Mouse (Mus musculus) myocyte (in vitro differentiated cells): ENCODE data around the gene Dhx35.

Experiments used
- CEBPB ChIP-seq: IDR thresholded peaks from 2 replicates; pipeline ENCODE4 v1.6.1; 2011; ENCODE audit warnings: mild to moderate bottlenecking, moderate library complexity; ENCODE audit not compliant: poor library complexity, insufficient read depth, severe bottlenecking
- E2F4 ChIP-seq: IDR thresholded peaks from one replicate; pipeline ENCODE4 v1.6.1; 2011; ENCODE audit warnings: mild to moderate bottlenecking, control low read depth, moderate library complexity; ENCODE audit not compliant: insufficient read depth
- MAX ChIP-seq: IDR thresholded peaks from one replicate; pipeline ENCODE4 v1.6.1; 2011; ENCODE audit warnings: low read depth, mild to moderate bottlenecking, control low read depth
- MYOD1 ChIP-seq, 3 experiments: IDR thresholded peaks; one replicate each; pipeline ENCODE4 v1.6.1; 2011; ENCODE audit warnings: control low read depth in 2 of 3, low read depth in 2 of 3, mild to moderate bottlenecking in 2 of 3, moderate library complexity in 1 of 3; ENCODE audit not compliant: insufficient read length in 2 of 3, control insufficient read depth in 1 of 3
- MYOG ChIP-seq, 3 experiments: IDR thresholded peaks; one replicate each; pipeline ENCODE4 v1.6.1; 2011; ENCODE audit warnings: control low read depth in 2 of 3, low read depth in 2 of 3, mild to moderate bottlenecking in 2 of 3; ENCODE audit not compliant: insufficient read length in 2 of 3, control insufficient read depth in 1 of 3, insufficient read depth in 1 of 3
- POLR2A ChIP-seq: IDR thresholded peaks from one replicate; pipeline ENCODE4 v1.6.1; 2011; ENCODE audit warnings: low read depth, mild to moderate bottlenecking, control low read depth, moderate library complexity; ENCODE audit not compliant: insufficient read length
- POLR2AphosphoS2 ChIP-seq: IDR thresholded peaks from one replicate; pipeline ENCODE4 v1.6.1; 2011; ENCODE audit warnings: low read depth, control low read depth; ENCODE audit not compliant: insufficient read length
- SRF ChIP-seq: IDR thresholded peaks from one replicate; pipeline ENCODE4 v1.6.1; 2011; ENCODE audit warnings: low read depth; ENCODE audit not compliant: control insufficient read depth, insufficient read length
- TCF12 ChIP-seq: IDR thresholded peaks from one replicate; pipeline ENCODE4 v1.6.1; 2011; ENCODE audit warnings: mild to moderate bottlenecking, control low read depth; ENCODE audit not compliant: poor library complexity, insufficient read depth, severe bottlenecking
- TCF3 ChIP-seq: IDR thresholded peaks from one replicate; pipeline ENCODE4 v1.6.1; 2011; ENCODE audit warnings: low read depth, control low read depth; ENCODE audit not compliant: insufficient read length
- USF1 ChIP-seq: IDR thresholded peaks from one replicate; pipeline ENCODE4 v1.6.1; 2011; ENCODE audit warnings: low read depth, mild to moderate bottlenecking, control low read depth, moderate library complexity

DNA sequence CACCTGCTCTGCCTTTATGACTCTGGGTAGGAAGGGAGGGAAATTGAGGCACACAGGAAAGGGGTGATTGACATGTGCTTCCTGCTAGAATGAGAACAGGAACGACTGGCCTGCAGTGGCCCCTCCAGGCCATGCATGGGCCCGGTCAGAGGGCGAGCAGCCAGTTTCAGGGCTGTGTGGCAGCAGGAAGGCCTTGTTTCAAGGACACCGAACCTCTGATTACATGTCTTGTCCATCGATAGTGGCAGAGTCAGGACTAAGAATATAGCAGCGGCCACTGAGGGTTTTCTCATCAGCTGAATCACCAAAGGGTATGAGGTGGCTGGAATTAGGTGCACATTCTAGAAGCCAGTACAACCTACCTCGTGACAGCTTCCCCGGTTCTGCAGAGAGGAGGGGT is 19.7 kb upstream of the Dhx35 start:
- no peak for TF ChIP-seq TCF3
- no peak for TF ChIP-seq MYOG (IDR thresholded peaks at IDR 0.05; ENCODE audit: control insufficient read depth in 1 of 3, insufficient read depth in 1 of 3, insufficient read length in 2 of 3, low read depth in 2 of 3)
- no peak for TF ChIP-seq POLR2A
- no peak for TF ChIP-seq MAX
- no peak for TF ChIP-seq MYOD1 (IDR thresholded peaks at IDR 0.05; ENCODE audit: control insufficient read depth in 1 of 3, insufficient read length in 2 of 3, low read depth in 2 of 3)
- TF ChIP-seq POLR2AphosphoS2 = no peak
- no peak for TF ChIP-seq TCF12
- no peak for TF ChIP-seq SRF
- TF ChIP-seq CEBPB = no peak
- no peak for TF ChIP-seq USF1
- TF ChIP-seq E2F4 = no peak
